Mouse (Mus musculus) brown adipose tissue, adult 24 weeks (tissue): ENCODE measurements around the gene Mcts2. TPM values are rescaled to one million over a fixed set of nuclear protein-coding genes. Genes with fewer than 3 reads are reported as not detected.

Experiments
- H3K27ac ChIP-seq: fragments of 200-500 bp; replicated peaks from 2 replicates; pipeline ENCODE4 v1.5.1; 2012; ENCODE audit warnings: low read depth, mild to moderate bottlenecking, low read length
- H3K4me1 ChIP-seq: fragments of 200-500 bp; 2 replicates; pipeline ENCODE4 v1.6.1; 2012; ENCODE audit warnings: low read length, mixed read lengths; ENCODE audit not compliant: control insufficient read depth, insufficient read depth, insufficient read length
- H3K4me3 ChIP-seq: fragments of 200-500 bp; 2 replicates; pipeline ENCODE4 v1.5.1; 2012; ENCODE audit warnings: low read depth, mild to moderate bottlenecking, low read length, moderate library complexity; ENCODE audit not compliant: insufficient read depth
- polyA plus RNA-seq: library from polyadenylated mRNA; stranded (reverse); fragments of >200 nt; gene quantifications from 2 replicates; pipeline ENCODE4 v1.2.4, GENCODE M21; 2012; ENCODE audit not compliant: missing spikeins, insufficient read depth, insufficient read length

The Mcts2 gene
- polyA plus RNA-seq, 1 experiment: 42.5 TPM

- peak overlapping the region; percentile 49 for H3K4me3 ChIP-seq
- peaks cover 27% of the 10 kb centered on the region for H3K4me1 ChIP-seq
- H3K27ac ChIP-seq: peak overlapping the region; percentile 100
Observed at GRCm38 (mm10) chr2:152726751-152727335, 40.0 kb downstream of the Mcts2 start.

GRCm38 (mm10) chr2:152727795-152728510, 41.1 kb downstream of the Mcts2 start:
- peak overlapping the region; percentile 100 for H3K27ac ChIP-seq
- H3K4me1 ChIP-seq: peaks cover 27% of the 10 kb centered on the region
- H3K4me3 ChIP-seq: peak overlapping the region; percentile 49

- Histone ChIP-seq H3K4me1 (peaks cover 31% of the 10 kb centered on the region), H3K27ac (peak overlapping the region; percentile 99), H3K4me3 (no peak overlapping the region)
Observed at GRCm38 (mm10) chr2:152728594-152728993, 41.8 kb downstream of the Mcts2 start.

- Histone ChIP-seq H3K4me1 (peaks cover 31% of the 10 kb centered on the region), H3K4me3 (no peak overlapping the region), H3K27ac (peak overlapping the region; percentile 99)
Observed at GRCm38 (mm10) chr2:152729013-152729635, 42.3 kb downstream of the Mcts2 start.

GRCm38 (mm10) chr2:152729636-152730020, 42.8 kb downstream of the Mcts2 start:
- Histone ChIP-seq H3K4me1 (peaks cover 31% of the 10 kb centered on the region), H3K27ac (peak overlapping the region; percentile 99), H3K4me3 (no peak overlapping the region)

GRCm38 (mm10) chr2:152733201-152733600, 46.4 kb downstream of the Mcts2 start:
- H3K27ac ChIP-seq: no peak overlapping the region; the same call in 1 of the 2 replicates
- H3K4me1 ChIP-seq: peaks cover 23% of the 10 kb centered on the region
- no peak overlapping the region for H3K4me3 ChIP-seq

GRCm38 (mm10) chr2:152734501-152734900, 47.7 kb downstream of the Mcts2 start:
- H3K4me3 ChIP-seq: peak overlapping the region; percentile 14; the same call in 1 of the 2 replicates
- H3K27ac ChIP-seq: peak overlapping the region; percentile 94
- H3K4me1 ChIP-seq: peaks cover 12% of the 10 kb centered on the region

GRCm38 (mm10) chr2:152734984-152735383, 48.1 kb downstream of the Mcts2 start:
- Histone ChIP-seq H3K4me3 (peak overlapping the region; percentile 58), H3K4me1 (peaks cover 8% of the 10 kb centered on the region), H3K27ac (peak overlapping the region; percentile 93)

- Histone ChIP-seq H3K27ac (peak within 1 kb of the TSS; percentile 99), H3K4me3 (peak within 1 kb of the TSS; percentile 82), H3K4me1 (peaks cover 12% of the 10 kb centered on the region)
Observed at GRCm38 (mm10) chr2:152736090-152736601, 49.3 kb downstream of the Mcts2 start, which contains the start of gene Id1. Gene Id1 (plus strand): TSS chr2:152736251.

- H3K4me1 ChIP-seq: peaks cover 16% of the 10 kb centered on the region
- peak overlapping the region; percentile 82 for H3K4me3 ChIP-seq
- H3K27ac ChIP-seq: peak overlapping the region; percentile 99
Observed at GRCm38 (mm10) chr2:152736748-152737147, 49.9 kb downstream of the Mcts2 start.

Other genes with a start within 250 kb of the Mcts2 start
- gene Defb23, start 222.4 kb upstream of the Mcts2 start, polyA plus RNA-seq: not detected in 2 replicates
- gene Defb20, start 210.0 kb upstream of the Mcts2 start, polyA plus RNA-seq: not detected in 2 replicates
- not detected in 2 replicates for gene Defb22, start 196.9 kb upstream of the Mcts2 start, polyA plus RNA-seq
- gene Defb26, start 175.3 kb upstream of the Mcts2 start, polyA plus RNA-seq: not detected in 2 replicates
- gene Defb28, start 168.8 kb upstream of the Mcts2 start, polyA plus RNA-seq: not detected in 2 replicates
- not detected in 2 replicates for gene Defb29, start 146.9 kb upstream of the Mcts2 start, polyA plus RNA-seq
- gene Gm17416, start 117.7 kb upstream of the Mcts2 start, polyA plus RNA-seq: not detected in 2 replicates
- not detected in 2 replicates for gene Defb21, start 114.3 kb upstream of the Mcts2 start, polyA plus RNA-seq
- gene Defb19, start 106.7 kb upstream of the Mcts2 start, polyA plus RNA-seq: not detected in 2 replicates
- gene Defb45, start 87.6 kb upstream of the Mcts2 start, polyA plus RNA-seq: not detected in 2 replicates
- not detected in 2 replicates for gene Defb36, start 82.7 kb upstream of the Mcts2 start, polyA plus RNA-seq
- not detected in 2 replicates for gene Defb25, start 64.0 kb upstream of the Mcts2 start, polyA plus RNA-seq
- 1.2 and 1.6 TPM in 2 replicates for gene Rem1, start 60.1 kb upstream of the Mcts2 start, polyA plus RNA-seq
- gene H13, start 17.6 kb upstream of the Mcts2 start, polyA plus RNA-seq: 54.9 and 59.2 TPM in 2 replicates
- 48.0 and 59.8 TPM in 2 replicates for gene Id1, start 49.2 kb downstream of the Mcts2 start, polyA plus RNA-seq
- gene Cox4i2, start 67.1 kb downstream of the Mcts2 start, polyA plus RNA-seq: 6.3 and 8.7 TPM in 2 replicates
- gene Bcl2l1, start 144.7 kb downstream of the Mcts2 start, polyA plus RNA-seq: 22.5 and 23.5 TPM in 2 replicates
- not detected in 2 replicates for gene Tpx2, start 160.9 kb downstream of the Mcts2 start, polyA plus RNA-seq
- gene Mylk2, start 224.3 kb downstream of the Mcts2 start, polyA plus RNA-seq: 4.3 and 6.2 TPM in 2 replicates
- 1.1 and 2.6 TPM in 2 replicates for gene Foxs1, start 246.2 kb downstream of the Mcts2 start, polyA plus RNA-seq